Mouse (Mus musculus) ES-E14 (cell line): ENCODE data around the gene Traf1.

Experiments
- CHD2 ChIP-seq: IDR thresholded peaks from 2 replicates; pipeline ENCODE4 v1.6.1; 2014; ENCODE audit warnings: mild to moderate bottlenecking, low read depth, low read length, inconsistent platforms
- HCFC1 ChIP-seq: IDR thresholded peaks from 2 replicates; pipeline ENCODE4 v1.6.1; 2012; ENCODE audit warnings: low read length, inconsistent platforms, borderline replicate concordance; ENCODE audit not compliant: insufficient read depth
- MAFK ChIP-seq: IDR thresholded peaks from 2 replicates; pipeline ENCODE4 v1.6.1; 2014; ENCODE audit warnings: mild to moderate bottlenecking, low read depth, low read length, inconsistent platforms; ENCODE audit not compliant: insufficient read depth
- ZNF384 ChIP-seq: IDR thresholded peaks from 2 replicates; pipeline ENCODE4 v1.6.1; 2012; ENCODE audit warnings: low read depth, low read length, inconsistent platforms

DNA sequence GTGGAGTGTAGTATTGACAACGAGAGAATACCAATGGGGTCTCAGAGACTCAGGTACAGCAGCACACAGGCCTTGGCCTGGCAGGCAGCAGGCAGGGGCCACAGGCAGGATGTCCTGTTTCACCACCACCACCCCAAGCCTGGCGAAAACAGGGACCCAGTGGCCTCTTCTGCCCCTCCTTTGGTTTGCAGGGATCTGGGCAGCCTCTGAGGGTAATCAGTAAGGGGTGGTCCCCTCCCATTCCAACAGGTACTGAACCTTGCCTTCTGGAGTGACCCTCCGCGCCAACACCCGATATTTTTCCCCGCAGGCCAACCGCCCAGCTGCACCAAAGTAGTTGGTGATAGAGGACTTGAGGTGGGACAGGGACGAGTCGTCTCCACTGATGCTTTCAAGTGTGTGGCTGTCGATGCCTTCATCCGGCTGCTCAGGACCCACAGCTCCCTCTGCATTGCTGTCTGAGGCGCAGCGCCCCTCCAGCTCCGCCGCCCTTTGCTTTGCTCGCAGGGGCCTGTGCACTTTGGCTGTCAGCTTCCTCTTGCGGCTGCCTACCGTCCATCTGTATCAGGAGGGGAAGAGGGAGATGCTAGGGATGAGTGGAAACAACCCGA is 66.0 kb downstream of the Traf1 start:
- TF ChIP-seq MAFK (no peak), CHD2 (no peak), HCFC1 (no peak), ZNF384 (no peak)
